Mouse (Mus musculus) liver, embryonic 12.5 days (tissue): ENCODE results near the gene Spag4. TPM values are rescaled to one million over a fixed set of nuclear protein-coding genes. Genes with fewer than 3 reads are reported as not detected.

Experiments
- ATAC-seq: fragments of 200-750 bp; cut with Nextera tagmentation; 2 replicates; pipeline ENCODE4 v1.8.0; 2017; ENCODE audit warnings: moderate number of reproducible peaks, mild to moderate bottlenecking, moderate library complexity
- H3K27ac ChIP-seq: fragments of 300-500 bp; sonication (generic); 2 replicates; pipeline ENCODE4 v1.5.1; 2016; ENCODE audit warnings: mild to moderate bottlenecking
- H3K27me3 ChIP-seq: fragments of 300-500 bp; sonication (generic); replicated peaks from 2 replicates; pipeline ENCODE4 v1.6.1; 2016; ENCODE audit warnings: mild to moderate bottlenecking, moderate library complexity
- H3K36me3 ChIP-seq: fragments of 300-500 bp; sonication (generic); 2 replicates; pipeline ENCODE4 v1.6.1; 2016; ENCODE audit warnings: mild to moderate bottlenecking, moderate library complexity
- H3K4me1 ChIP-seq: fragments of 300-500 bp; sonication (generic); 2 replicates; pipeline ENCODE4 v1.6.1; 2016
- H3K4me2 ChIP-seq: fragments of 300-500 bp; sonication (generic); 2 replicates; pipeline ENCODE4 v1.6.1; 2016; ENCODE audit warnings: mild to moderate bottlenecking, moderate library complexity
- H3K4me3 ChIP-seq: fragments of 300-500 bp; sonication (generic); 2 replicates; pipeline ENCODE4 v1.5.1; 2016; ENCODE audit warnings: mild to moderate bottlenecking, moderate library complexity
- H3K9ac ChIP-seq: fragments of 300-500 bp; sonication (generic); 2 replicates; pipeline ENCODE4 v1.6.1; 2016; ENCODE audit warnings: mild to moderate bottlenecking, moderate library complexity
- H3K9me3 ChIP-seq: fragments of 300-500 bp; sonication (generic); replicated peaks from 2 replicates; pipeline ENCODE4 v1.6.1; 2016; ENCODE audit warnings: mild to moderate bottlenecking, moderate library complexity
- WGBS: fragments of 180-500 bp; shearing (Covaris S2); methylation state at CpG from one replicate; pipeline ENCODE4 v1.1.7; 2016; ENCODE audit not compliant: insufficient replicate concordance; 5-methylcytosine and 5-hydroxymethylcytosine counted together
- polyA plus RNA-seq: library from polyadenylated mRNA; unstranded; fragments of >200 nt; fragmentation: Nextera tagmentation; extraction: Ambion mirVana; gene quantifications from 2 replicates; pipeline ENCODE4 v1.2.1, GENCODE M21; 2016

Spag4 gene
- polyA plus RNA-seq: 2.2 and 2.6 TPM in 2 replicates

- H3K4me1 ChIP-seq: peaks cover 25% of the 10 kb centered on the region
- ATAC-seq: peak; percentile 81
- no peaks in the 10 kb centered on the region for H3K27me3 ChIP-seq
- H3K9ac ChIP-seq: peak within 1 kb of the TSS; percentile 77
- H3K9me3 ChIP-seq: no peaks in the 10 kb centered on the region
- peak within 1 kb of the TSS; percentile 98 for H3K4me2 ChIP-seq
- WGBS: under 1% methylated on average over 67 of the region's 81 CpGs
- H3K4me3 ChIP-seq: peak within 1 kb of the TSS; percentile 70
- peaks cover 24% of the 10 kb centered on the region for H3K36me3 ChIP-seq
- H3K27ac ChIP-seq: peak within 1 kb of the TSS; percentile 76
These were observed at the start of gene Spag4 for GRCm38 (mm10) chr2:156065099-156066041. Gene Spag4 (plus strand): TSS chr2:156065175.

- ATAC-seq: no peak
- Histone ChIP-seq H3K4me1 (peaks cover 37% of the 10 kb centered on the region), H3K9me3 (no peaks in the 10 kb centered on the region), H3K27me3 (no peaks in the 10 kb centered on the region), H3K4me2 (no peak overlapping the region), H3K9ac (no peak overlapping the region), H3K36me3 (peaks cover 67% of the 10 kb centered on the region), H3K27ac (no peak overlapping the region), H3K4me3 (no peak overlapping the region)
- 85% methylated on average over 3 of the region's 3 CpGs for WGBS
These were observed 46.9 kb upstream of the Spag4 start for GRCm38 (mm10) chr2:156018106-156018505.

GRCm38 (mm10) chr2:156021219-156021618, 43.8 kb upstream of the Spag4 start:
- Histone ChIP-seq H3K9me3 (no peaks in the 10 kb centered on the region), H3K27ac (peak overlapping the region; percentile 81), H3K27me3 (no peaks in the 10 kb centered on the region), H3K4me2 (peak overlapping the region; percentile 13), H3K36me3 (peaks cover 36% of the 10 kb centered on the region), H3K4me1 (peaks cover 48% of the 10 kb centered on the region), H3K4me3 (no peak overlapping the region), H3K9ac (peak overlapping the region; percentile 13; the same call in 1 of the 2 replicates)
- WGBS: 38% methylated on average over 8 of the region's 8 CpGs
- peak; percentile 80 for ATAC-seq

GRCm38 (mm10) chr2:156021765-156022164, 43.2 kb upstream of the Spag4 start:
- Histone ChIP-seq H3K9me3 (no peaks in the 10 kb centered on the region), H3K4me2 (peak overlapping the region; percentile 13), H3K4me1 (peaks cover 48% of the 10 kb centered on the region), H3K27ac (peak overlapping the region; percentile 81), H3K27me3 (no peaks in the 10 kb centered on the region), H3K36me3 (peaks cover 31% of the 10 kb centered on the region), H3K4me3 (no peak overlapping the region), H3K9ac (no peak overlapping the region; the same call in 1 of the 2 replicates)
- WGBS: 58% methylated on average over 2 of the region's 2 CpGs
- peak; percentile 47 for ATAC-seq

GRCm38 (mm10) chr2:156025482-156025881, 39.5 kb upstream of the Spag4 start:
- Histone ChIP-seq H3K9me3 (no peaks in the 10 kb centered on the region), H3K9ac (no peak overlapping the region), H3K27ac (no peak overlapping the region), H3K4me1 (peaks cover 38% of the 10 kb centered on the region), H3K27me3 (no peaks in the 10 kb centered on the region), H3K36me3 (no peaks in the 10 kb centered on the region), H3K4me2 (no peak overlapping the region), H3K4me3 (no peak overlapping the region)
- no peak for ATAC-seq

- H3K4me2 ChIP-seq: no peak overlapping the region
- H3K4me1 ChIP-seq: no peaks in the 10 kb centered on the region
- ATAC-seq: no peak
- H3K9me3 ChIP-seq: no peaks in the 10 kb centered on the region
- H3K4me3 ChIP-seq: no peak overlapping the region
- no peaks in the 10 kb centered on the region for H3K36me3 ChIP-seq
- H3K9ac ChIP-seq: no peak overlapping the region
- no peak overlapping the region for H3K27ac ChIP-seq
- peaks cover 38% of the 10 kb centered on the region for H3K27me3 ChIP-seq
- 76% methylated on average over 3 of the region's 3 CpGs for WGBS
These were observed 25.6 kb upstream of the Spag4 start for GRCm38 (mm10) chr2:156039390-156039789.

GRCm38 (mm10) chr2:156042903-156043302, 22.1 kb upstream of the Spag4 start:
- Histone ChIP-seq H3K9ac (no peak overlapping the region), H3K4me1 (peaks cover 4% of the 10 kb centered on the region), H3K9me3 (no peaks in the 10 kb centered on the region), H3K4me3 (no peak overlapping the region), H3K27ac (no peak overlapping the region), H3K27me3 (peaks cover 42% of the 10 kb centered on the region), H3K36me3 (no peaks in the 10 kb centered on the region), H3K4me2 (no peak overlapping the region)
- ATAC-seq: no peak
- 62% methylated on average over 8 of the region's 8 CpGs for WGBS

- no peak for ATAC-seq
- Histone ChIP-seq H3K4me2 (peak overlapping the region; percentile 35), H3K36me3 (no peaks in the 10 kb centered on the region), H3K9ac (no peak overlapping the region), H3K9me3 (no peaks in the 10 kb centered on the region), H3K27me3 (peaks cover 77% of the 10 kb centered on the region), H3K4me3 (no peak overlapping the region), H3K27ac (no peak overlapping the region), H3K4me1 (peaks cover 7% of the 10 kb centered on the region)
- WGBS: 10% methylated on average over 19 of the region's 19 CpGs
These were observed 17.0 kb upstream of the Spag4 start for GRCm38 (mm10) chr2:156047929-156048328.

GRCm38 (mm10) chr2:156052816-156053215, 12.2 kb upstream of the Spag4 start, which contains the start of gene Fer1l4:
Gene Fer1l4 (minus strand): TSS chr2:156052947.
- H3K9me3 ChIP-seq: no peaks in the 10 kb centered on the region
- H3K36me3 ChIP-seq: no peaks in the 10 kb centered on the region
- H3K27me3 ChIP-seq: peaks cover 57% of the 10 kb centered on the region
- ATAC-seq: 0 out of 2 replicates have a peak, but pooled peaks have one; percentile 8
- H3K4me2 ChIP-seq: no peak within 1 kb of the TSS
- no peak within 1 kb of the TSS for H3K4me3 ChIP-seq
- WGBS: 59% methylated on average over 9 of the region's 9 CpGs
- H3K27ac ChIP-seq: no peak within 1 kb of the TSS
- H3K9ac ChIP-seq: no peak within 1 kb of the TSS
- H3K4me1 ChIP-seq: peaks cover 4% of the 10 kb centered on the region

GRCm38 (mm10) chr2:156066126-156066525, 1.2 kb downstream of the Spag4 start:
- H3K9ac ChIP-seq: peak overlapping the region; percentile 77
- peaks cover 31% of the 10 kb centered on the region for H3K36me3 ChIP-seq
- 31% methylated on average over 10 of the region's 10 CpGs for WGBS
- H3K4me1 ChIP-seq: peaks cover 25% of the 10 kb centered on the region
- no peaks in the 10 kb centered on the region for H3K27me3 ChIP-seq
- no peak for ATAC-seq
- peak overlapping the region; percentile 70 for H3K4me3 ChIP-seq
- no peaks in the 10 kb centered on the region for H3K9me3 ChIP-seq
- H3K27ac ChIP-seq: 0 out of 2 replicates have a peak overlapping the region, but pooled peaks have one; percentile 43
- H3K4me2 ChIP-seq: peak overlapping the region; percentile 98

- no peak for ATAC-seq
- no peak overlapping the region for H3K4me2 ChIP-seq
- no peaks in the 10 kb centered on the region for H3K27me3 ChIP-seq
- peaks cover 25% of the 10 kb centered on the region for H3K4me1 ChIP-seq
- no peaks in the 10 kb centered on the region for H3K9me3 ChIP-seq
- no peak overlapping the region for H3K27ac ChIP-seq
- 83% methylated on average over 10 of the region's 10 CpGs for WGBS
- no peak overlapping the region for H3K4me3 ChIP-seq
- H3K9ac ChIP-seq: no peak overlapping the region
- H3K36me3 ChIP-seq: peaks cover 48% of the 10 kb centered on the region
These were observed 2.9 kb downstream of the Spag4 start for GRCm38 (mm10) chr2:156067916-156068315.

GRCm38 (mm10) chr2:156071236-156071635, 6.3 kb downstream of the Spag4 start:
- Histone ChIP-seq H3K4me2 (no peak overlapping the region), H3K9me3 (no peaks in the 10 kb centered on the region), H3K36me3 (peaks cover 81% of the 10 kb centered on the region), H3K4me3 (no peak overlapping the region), H3K27me3 (no peaks in the 10 kb centered on the region), H3K27ac (no peak overlapping the region), H3K4me1 (peaks cover 11% of the 10 kb centered on the region), H3K9ac (no peak overlapping the region)
- 89% methylated on average over 10 of the region's 10 CpGs for WGBS
- ATAC-seq: no peak
